Mouse (Mus musculus) heart, adult 8-10 months (tissue): ENCODE measurements around the gene Ddn. TPM values are rescaled to one million over a fixed set of nuclear protein-coding genes. Genes with fewer than 3 reads are reported as not detected.

ENCODE experiments used
- DNase-seq: peaks from one replicate; pipeline ENCODE4 v3.0.0; 2022; ENCODE audit warnings: low spot score
- total RNA-seq, 4 experiments: library from RNA; stranded (reverse); gene quantifications; 2 replicates each; pipeline ENCODE4 v1.2.4; 2022

The Ddn gene
- under 1 TPM; 0.63 to 0.84 (median 0.72) TPM for total RNA-seq

DNA sequence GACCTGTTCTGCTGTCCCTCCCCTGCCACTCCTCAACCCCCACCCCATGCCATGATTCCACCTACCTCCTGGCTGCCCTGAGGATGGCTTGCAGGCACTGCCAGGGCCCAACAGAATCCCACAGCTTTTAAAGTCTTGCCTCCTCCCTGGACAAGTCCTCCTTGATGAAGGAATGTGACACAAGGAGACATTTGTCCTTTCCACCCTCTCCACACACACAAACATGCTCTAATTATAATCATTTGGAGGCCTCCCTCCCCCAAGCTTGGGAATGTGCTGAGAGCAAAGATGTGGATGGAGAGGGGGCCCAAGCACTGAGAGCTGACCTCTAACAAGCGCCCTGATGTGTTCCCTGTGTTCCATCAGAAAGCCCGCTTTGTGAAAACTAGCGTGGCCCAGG, at the start of gene Ddn:
Gene Ddn, minus strand, starts transcription at position 101 of the 400 bp plus-strand sequence.
- no peak for DNase-seq

DNA sequence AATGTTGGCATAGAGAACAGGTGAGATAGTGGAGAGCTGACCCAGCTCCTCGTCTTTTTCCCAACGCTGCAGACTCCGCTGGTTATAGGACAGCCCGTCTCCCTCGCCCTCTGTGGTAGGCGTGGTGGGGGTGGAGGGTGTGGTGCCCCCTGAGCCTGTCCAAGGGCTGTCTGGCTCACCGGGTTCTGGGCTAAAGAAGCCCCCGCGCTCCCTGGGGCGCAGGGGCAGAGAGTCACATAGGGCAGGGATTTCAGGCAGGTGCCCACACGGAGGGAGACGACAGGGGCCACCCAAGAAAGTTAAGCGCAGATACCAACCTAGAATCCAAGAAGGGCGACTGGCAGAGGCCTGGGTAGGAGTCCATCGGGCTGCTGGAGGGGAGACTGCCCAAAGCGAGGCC, 44.9 kb upstream of the Ddn start:
- DNase-seq, result no peak

DNA sequence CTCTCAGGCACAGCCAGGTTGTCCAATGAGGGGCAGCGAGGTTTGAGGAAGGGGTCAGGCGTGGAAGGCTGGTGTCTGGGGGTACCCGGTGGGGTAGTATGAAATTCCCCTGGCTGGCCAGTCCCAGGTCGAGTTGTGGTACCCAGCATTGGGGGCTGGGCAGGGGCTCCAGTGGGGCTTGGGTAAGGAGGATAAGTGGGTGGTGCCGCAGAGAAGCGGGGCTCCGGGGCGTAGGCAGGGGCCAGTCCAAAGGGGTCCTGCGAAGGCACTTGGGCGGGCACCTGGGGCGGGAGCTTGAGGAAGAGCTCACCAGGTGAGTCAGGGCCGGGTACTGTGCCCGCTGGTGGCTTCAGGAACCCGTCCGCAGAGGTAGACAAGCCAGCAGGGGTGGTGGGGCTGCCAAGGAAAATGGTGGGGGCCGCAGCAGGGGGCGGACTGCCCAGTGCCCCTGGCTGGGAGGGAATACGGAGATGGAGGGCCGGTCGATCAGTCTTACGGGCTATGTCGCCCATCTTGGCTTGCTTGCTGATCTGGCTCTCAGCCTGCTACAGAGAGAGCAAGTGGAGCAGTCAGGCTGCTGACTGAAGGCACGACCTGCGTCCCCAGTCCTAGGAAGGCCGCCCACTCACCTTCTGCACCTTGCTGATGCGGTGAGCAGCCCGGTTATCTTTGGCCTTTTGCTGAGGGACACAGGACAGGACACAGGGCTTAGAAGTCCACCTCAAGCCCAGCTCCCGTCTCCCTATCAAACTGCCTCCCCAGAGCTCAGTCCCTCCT, 44.1 kb upstream of the Ddn start:
- DNase-seq, result no peak

DNA sequence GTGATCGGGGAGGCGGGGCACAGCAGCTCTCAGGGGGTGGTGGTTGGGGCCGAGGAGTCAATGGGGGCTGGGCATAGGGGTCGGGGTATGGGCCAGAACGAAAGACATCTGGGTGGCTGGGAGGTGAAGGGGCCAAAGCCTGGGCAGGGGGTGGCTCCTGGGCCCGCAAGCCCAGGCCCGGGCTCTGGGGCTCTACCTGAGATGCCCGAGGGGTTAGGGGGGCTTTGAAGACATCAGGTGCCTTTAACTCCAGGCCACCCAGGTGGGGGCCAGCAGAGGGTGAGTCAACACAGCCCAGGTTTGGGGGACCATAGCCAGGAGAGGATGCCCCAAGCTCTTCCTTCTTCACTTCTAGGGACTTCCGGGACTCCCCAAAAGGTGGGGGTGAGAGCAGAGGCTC, 43.4 kb upstream of the Ddn start:
- DNase-seq, result no peak

DNA sequence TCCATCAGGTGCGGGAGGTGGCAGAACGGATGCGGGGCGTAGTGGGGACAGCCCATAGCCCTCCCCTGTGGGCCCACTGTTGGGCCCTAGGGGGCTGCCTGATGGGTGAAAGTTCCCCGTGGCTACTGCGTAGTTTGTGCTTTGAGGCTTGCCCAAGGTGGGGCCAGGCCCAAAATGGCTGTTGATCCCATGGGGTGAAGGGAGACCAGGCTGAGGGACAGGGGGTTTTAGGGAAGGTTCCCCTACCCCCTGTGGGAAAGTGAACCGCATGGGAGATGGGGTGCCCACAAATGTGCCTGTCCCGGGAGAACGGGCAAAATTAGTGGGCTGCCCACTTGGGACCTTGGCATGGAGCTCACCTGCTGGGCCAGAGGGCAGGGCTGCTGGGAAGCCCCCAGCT, 42.8 kb upstream of the Ddn start:
- no peak for DNase-seq

DNA sequence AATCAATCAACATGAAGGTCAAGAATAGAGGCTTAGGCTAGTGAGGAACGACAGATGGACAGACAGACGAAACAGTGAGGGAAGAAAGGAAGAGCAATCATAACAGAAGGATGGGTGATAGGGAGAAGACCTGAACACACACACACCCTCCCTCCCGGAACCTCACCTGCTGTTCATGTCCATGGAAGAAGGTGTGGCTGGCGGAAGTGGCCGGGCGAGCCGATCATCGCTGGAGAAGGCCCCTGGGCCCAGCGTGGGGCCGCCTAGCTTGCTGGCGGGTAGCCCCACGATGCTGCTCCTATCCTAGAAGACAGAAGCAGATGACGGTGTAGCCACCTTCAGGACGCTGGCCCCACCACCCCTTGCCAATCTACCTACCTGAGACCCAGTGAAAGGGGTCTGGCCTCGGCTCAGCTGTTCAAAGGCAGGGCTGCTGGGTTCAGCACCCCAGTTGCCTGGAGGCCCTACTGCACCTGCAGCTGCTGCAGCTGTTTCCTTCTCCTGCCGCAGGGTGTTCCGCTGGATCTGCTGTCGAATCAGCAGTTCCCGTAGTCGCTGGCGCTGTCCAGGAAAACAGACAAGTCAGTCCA, 42.0 kb upstream of the Ddn start:
- DNase-seq, result no peak

DNA sequence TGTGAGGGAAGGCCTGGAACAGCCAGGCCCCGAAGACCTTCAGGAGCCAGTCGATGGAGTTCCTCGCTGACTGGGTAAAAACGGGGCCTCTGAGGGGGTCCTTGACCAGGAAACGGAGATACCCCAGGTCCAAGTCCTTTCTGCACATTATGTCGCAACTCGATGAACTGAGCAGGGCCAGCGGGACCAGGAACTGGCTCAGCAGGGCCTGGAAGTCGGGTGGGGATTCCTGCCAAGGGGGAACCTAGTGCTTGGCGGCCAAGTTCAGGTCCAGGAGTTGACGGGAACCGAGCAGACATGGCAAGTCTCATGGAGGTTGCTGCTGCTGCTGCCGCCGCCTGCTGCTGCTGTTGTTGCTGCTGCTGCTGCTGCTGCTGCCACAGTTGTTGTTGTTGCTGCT, 41.4 kb upstream of the Ddn start:
- DNase-seq, result no peak

DNA sequence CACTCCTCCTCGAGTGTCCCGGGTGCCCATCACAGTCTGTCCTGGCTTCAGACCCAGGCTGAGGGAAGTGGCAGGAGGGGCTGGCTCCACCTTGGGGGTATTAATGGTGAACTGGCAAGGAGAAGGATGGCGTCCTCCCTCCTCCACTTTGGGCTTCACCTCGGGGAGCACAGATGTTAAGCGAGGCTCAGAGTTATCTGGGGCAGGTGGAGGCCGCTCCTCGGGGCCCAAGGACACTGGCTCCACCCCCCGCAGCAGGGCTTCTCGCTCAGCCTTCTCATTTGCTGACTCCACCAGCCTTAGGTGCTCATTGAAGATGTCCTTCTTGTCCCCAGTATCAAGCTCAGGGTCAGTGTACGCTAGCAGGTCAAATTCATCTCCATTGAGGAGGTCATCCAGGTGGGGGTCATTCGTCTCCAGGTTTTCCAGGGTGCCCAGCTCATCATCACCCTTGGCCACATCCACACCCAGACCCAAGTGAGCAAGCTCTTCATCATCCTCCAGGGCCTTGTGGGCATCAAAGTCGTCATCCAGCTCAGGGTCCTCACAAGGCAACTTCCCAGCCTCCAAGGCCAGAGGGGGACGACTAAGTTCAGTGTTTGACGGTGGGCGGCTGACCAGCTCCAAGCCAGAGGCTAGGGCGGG, 40.8 kb upstream of the Ddn start:
- no peak for DNase-seq

DNA sequence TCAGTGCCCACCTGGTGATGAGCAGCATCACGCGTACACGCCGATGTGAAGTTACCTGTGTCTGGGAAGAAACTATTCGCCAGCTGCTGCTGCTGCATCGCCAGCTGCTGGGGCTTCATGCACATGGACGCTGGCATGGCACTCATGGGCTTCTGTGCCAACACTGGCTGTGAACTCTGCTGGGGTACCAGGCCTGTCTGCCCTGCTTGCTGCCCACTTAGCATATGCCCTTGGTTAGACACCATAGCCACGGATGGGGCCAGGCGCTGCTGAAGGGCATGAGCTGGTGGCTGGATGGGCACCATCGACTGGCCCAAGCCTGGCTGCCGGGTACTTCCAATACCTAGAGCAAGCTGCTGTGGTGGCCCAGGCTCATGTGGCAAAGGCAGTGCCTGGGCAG, 39.9 kb upstream of the Ddn start:
- DNase-seq, result no peak

DNA sequence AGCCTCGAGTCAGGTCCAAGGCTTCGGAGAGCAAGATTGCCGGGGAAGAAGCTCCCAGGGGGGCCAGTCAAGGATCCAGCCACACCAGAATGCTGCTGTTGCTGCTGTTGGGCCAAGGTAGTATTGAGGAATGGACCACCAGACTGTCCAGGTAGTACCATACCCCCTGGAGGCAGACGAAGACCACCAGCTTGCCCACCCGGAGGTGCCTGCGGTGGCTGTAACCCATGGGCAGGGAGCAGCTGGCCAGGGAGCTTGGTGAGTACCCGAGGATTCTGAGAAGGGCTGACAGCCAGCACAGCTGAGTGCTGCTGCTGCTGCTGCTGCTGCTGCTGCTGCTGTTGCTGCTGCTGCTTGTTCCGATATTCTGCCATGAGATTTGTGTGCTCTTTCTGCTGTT, 36.9 kb upstream of the Ddn start:
- no peak for DNase-seq

DNA sequence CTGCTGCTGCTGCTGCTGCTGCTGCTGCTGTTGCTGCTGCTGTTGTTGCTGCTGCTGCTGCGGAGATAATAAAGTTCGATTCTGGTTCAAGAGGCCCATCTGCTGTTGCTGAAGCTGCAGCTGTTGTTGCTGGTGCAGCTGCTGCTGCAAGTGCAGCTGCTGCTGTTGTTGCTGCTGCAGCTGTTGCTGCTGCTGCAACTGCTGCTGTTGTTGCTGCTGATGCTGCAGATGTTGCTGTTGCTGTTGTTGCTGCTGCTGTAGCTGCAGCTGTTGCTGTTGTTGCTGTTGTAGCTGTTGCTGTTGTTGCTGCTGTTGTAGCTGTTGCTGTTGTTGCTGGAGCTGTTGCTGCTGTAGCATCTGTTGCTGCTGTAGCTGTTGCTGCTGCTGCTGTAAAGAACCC, 35.9 kb upstream of the Ddn start:
- DNase-seq, result no peak

DNA sequence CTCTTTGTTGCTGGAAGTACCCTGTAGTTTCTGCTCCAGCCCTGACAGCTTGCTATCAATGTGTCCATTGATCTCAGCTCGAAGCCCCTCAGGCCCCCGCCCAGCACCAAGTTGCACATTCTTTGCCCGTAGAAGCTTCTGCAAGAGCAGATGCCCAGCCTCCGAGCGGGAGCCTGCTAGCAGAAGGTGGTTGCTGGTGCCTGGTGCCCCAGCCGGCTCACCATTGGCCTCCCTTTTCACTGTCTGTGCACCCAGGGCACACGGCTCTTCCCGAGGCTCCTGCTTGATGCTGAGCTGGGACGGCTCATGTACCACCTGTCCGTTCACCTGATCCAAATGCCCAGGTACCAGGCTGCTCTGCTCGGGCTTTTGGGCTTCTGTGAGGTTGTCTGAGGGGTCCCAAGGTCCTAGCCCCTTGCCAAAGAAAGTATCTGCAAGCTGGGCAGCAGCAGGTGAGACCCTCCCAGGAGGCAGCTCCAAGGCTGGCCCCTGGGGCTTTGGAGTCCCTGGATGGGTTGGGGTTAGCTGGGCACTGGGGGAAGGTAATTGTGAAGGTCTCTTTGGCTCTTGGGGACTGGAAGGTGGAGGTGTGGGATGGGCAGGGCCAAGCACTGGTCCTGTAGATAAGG, 34.4 kb upstream of the Ddn start:
- no peak for DNase-seq

DNA sequence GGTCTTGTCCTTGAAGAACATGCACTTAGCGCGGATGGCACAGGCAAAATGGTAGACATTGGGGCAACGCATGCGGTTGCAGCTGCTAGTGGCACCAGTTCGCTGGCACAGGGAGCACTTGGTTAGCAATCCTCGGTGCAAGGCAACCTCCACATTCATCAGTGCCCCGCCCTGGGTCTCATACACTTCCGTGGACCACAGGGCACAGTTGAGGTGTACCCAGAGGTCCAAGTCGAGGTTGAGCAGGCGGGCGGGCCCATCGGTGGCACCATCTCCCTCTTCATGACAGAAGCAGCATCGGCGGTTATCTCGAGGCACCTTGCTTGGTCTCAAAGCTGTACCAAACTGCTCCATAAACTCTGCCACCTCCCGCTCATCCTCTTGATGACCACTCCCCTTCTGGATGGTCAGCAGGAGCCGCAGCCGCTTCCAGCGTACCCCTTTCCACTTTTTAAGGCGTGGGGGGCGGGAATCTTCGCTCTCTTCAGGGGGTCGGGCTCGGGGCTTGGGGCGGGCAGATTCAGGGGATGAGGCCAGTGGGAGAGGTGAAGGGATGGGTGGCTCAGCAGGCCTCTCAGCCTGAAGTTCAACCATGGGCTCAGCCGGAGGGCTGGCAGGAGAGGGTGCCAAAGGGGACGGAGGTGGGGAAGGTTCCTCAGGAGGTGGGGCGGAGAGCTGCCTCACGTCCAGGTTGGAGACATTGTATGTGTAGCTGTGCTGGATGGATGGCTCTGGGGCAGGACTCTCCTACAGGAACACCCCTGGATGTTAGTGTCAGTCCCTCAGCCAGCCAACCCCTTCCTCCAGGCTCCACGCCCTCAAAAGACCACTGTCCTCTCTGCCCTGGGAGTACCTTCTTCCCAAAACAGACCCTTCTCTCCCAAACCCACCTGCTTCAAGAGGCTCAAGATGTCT, 30.6 kb upstream of the Ddn start:
- DNase-seq, result no peak

DNA sequence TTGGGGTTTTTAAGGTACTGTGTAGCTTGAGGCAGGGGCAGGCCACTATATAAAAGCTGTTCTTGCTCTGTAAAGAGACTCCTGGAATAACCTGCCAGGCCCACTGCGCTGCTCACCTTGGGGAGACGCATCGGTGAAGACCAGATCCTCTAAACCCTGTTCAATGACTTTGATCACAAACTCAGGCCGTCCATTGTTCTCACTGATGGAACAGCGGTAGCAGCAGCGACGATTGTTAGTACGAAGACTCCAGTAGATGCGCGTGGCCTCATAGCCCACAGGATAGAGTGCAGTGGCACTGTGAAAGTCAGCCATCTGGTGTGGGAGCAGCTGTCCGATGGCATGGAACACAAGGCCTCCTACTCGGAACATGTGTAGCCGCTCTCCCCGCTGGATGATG, 29.9 kb upstream of the Ddn start:
- DNase-seq, result no peak

DNA sequence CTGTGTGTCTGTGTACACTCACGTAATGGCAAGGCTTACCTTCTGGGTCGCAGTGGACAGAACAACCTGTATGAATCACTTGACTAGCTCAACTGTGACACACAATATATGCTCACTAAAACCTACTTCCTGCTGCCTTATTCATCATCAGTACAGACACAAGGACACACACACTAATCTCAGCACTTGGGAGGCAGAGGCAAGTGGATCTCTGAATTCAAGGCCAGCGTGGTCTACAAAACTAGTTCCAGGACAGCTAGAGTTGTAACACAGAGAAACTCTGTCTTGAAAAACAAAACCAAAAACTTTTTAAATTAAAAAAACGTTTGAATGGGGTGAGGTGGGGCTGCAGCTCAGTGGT, 28.4 kb upstream of the Ddn start:
- DNase-seq, result no peak

DNA sequence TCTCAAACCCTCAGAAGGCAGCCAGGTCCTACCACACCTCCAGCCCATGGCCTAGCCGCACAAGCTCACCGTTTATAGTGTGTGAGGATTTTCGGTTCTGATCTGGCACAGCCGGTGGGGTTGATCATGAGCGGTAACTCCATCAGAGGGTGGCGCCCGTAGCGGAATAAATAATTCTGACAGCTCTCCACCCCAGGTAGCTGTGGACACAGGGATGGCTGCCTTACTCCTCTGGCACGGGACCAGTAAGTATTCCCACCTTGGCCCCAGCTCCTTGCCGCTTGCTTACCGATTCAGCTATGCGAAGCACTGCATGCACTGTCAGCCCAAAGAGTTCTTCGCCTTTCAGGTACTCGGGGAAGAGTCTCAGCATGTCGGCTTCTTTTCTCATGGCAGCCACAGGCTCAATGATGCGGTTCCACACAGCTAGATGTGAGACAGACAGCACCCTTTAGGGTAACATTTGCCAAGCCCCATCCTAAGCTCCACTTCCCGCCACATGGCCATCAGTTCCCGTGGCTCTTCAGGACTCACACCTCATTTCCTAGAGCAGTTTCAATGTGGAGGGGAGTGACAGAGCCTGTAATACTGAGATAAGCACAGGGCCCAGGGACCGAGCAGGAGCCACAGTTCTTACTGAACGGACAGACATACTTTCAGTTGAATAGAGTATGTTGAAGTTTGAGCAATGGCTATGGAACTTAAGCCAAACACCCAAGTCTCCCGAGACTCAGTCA, 27.9 kb upstream of the Ddn start:
- DNase-seq, result no peak

DNA sequence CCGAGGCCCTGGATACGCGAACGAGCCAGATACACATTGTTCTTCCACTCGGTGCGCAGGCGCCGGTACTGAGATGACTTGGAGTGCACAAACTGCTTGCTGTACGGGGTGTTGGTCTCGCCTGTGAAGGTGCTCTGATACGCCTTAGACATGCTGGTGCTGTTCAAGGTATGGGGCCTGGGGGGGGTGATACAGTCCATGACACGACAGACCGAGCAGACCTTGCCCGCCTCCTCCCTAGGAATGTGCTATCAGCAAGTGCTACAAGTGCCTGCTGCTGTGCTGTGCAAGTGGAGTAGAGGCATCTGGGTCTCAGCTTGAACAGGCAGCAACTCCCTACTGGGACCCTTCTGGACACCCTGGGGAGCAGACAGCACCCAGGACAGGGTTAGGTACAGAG, 26.0 kb upstream of the Ddn start:
- no peak for DNase-seq

DNA sequence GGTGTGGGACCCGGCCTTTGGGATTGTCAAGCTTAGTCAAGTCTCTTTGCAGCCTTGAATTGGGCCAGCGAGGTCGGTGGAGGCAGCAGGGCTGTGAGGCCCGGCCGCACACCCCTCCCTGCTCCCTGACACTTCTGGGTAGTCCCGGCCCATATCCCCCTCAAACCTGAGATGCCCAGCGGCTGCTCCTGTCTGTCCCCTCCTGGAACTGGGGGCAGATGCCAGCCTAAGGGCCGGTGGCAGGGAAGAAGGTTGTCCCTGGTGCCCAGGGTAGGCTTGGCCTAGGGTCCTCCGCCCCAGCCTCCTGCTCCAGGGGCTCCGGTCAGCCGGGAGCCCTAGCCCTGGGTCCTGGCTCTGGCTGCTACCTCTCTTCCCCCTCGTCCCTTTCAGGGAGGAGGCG, 24.8 kb upstream of the Ddn start:
- no peak for DNase-seq

DNA sequence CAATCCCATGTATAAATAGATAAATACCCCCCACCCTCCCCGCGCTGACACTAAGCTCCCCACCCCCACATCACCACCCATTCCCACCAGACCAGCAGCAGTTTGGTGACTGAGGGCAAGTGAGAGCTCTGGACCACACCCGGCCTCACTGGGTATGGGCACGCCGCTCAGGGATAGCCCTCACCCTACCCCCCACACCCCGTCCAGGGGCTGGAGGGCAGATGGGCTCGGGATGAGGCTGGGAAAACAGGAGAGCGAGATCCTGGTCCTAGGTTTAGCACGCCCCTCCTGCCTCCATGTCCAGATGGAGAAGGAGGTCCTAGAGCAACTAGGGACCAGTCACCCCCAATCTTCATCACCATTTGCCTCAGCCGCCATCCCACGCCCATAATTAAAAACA, 24.0 kb upstream of the Ddn start:
- DNase-seq, result no peak

DNA sequence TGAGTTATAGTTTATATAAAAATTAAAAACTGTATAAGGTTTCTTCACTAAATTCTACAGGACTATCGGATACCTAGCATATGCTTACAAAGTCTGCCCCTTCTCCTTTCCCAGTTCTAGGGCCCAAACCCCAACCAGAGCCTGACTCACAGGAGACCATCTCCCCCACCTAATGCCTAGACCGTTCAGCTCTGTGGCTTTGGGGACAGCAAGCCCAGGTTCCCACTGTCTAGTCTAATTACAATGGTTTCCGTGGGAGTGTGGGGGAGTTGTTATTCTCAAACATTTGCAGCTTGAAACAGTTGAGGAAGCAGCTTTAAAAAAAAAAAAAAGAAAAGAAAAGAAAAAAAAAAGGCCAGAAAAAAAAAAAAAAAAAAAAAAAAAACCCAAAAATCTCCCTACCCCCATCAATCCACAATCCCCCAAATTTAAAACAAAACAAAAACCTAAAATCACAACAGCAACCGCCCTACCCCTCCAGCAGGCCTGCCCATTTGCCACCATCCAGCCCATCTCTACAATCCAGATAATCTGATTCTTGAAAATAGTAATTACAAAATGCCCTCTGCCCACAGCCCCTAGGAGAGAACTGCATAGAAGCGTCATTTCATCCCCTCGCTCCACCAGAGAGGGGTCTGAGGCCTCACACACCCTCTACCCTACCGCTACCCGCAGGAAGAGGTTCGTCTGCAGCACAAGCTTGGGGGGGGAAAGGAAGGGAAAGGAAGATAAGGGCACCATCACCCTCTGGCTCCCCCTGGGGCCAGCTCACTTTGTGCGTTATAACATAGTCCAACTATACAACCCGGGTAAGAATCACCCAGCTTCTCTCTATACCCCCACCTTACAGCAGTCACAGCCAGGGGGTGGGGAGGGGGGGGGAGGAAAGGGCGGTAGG, 23.1 kb upstream of the Ddn start:
- DNase-seq, result no peak
